ENCODE assay signal across 21 mouse cellular contexts in the genomic region with DNA sequence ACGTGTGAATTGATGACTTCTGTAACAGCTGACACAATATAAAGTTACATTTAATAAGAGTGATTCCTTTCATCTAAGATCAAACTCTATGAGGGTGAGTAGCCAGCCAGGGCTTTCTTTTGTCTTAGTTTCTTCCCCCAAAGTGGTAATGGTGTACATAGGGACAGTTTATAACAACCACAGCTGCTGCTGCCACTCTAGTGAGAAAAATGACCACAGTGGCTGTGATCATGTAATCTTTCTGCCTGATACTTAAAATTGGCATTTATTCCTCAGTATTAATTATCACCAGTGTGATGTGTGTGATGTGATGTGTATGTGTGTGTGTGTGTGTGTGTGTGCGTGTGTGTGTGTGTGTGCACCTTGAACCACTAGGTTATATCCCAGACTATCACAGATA. TPM values are rescaled to one million over a fixed set of nuclear protein-coding genes. Genes with fewer than 3 reads are reported as not detected.
A peak's percentile ranks its signal among the peaks of the same experiment; 100 is the strongest.
DNase-seq lines count a peak whose midpoint lies in the region; ATAC-seq and TF ChIP-seq lines count a peak whose summit lies in the region.
"Had no signal": no experiment of that assay in that cellular context is flagged by ENCODE, and none has a peak within 500 bp of the region (broad histone marks: within the 10 kb centered on the region; RNA-seq: fewer than 3 reads in every experiment).

No protein-coding gene starts in this region.

- H3K4me3 ChIP-seq in heart, embryonic 12.5 days = no peak overlapping the region
- no peak overlapping the region for H3K4me3 ChIP-seq in kidney, postnatal 0 days (replicated peaks; ENCODE audit: low read depth, low read length)
- peak overlapping the region; percentile 20; the same call in 1 of the 2 replicates for H3K4me3 ChIP-seq in intestine, embryonic 15.5 days (replicated peaks)
- H3K4me3 ChIP-seq in stomach, embryonic 16.5 days (replicated peaks; ENCODE audit: low read length) = peak overlapping the region; percentile 38
- H3K4me3 ChIP-seq: layer of hippocampus, adult 2 months had no signal

- DNase-seq in heart, postnatal 14 days = no peak
- no peak for DNase-seq in kidney, postnatal 0 days (ENCODE audit: low spot score)
- no peak for DNase-seq in kidney, adult 8-10 months
- DNase-seq in cerebellum, adult 11 months = no peak
- DNase-seq: adrenal gland, postnatal 36 days; cerebellum, postnatal 10 days; forebrain, postnatal 0 days; gastrocnemius, postnatal 36 days; kidney, adult 2 months; kidney, postnatal 25 days; lung, postnatal 36 days; midbrain, embryonic 14.5 days; right cerebral cortex, adult 18-20 months; right cerebral cortex, postnatal 4 days had no signal

- peak overlapping the region; percentile 55 for H3K4me2 ChIP-seq in heart, embryonic 12.5 days
- peak overlapping the region; percentile 41; the same call in 1 of the 2 replicates for H3K4me2 ChIP-seq in kidney, postnatal 0 days (ENCODE audit: low read length)
- peak overlapping the region; percentile 42 for H3K4me2 ChIP-seq in intestine, embryonic 15.5 days (replicated peaks)
- peak overlapping the region; percentile 45 for H3K4me2 ChIP-seq in stomach, embryonic 16.5 days (ENCODE audit: low read depth, low read length)

- intact Hi-C loops in heart, postnatal 14 days (cut with DNase I) = no loop called here

- peaks cover 27% of the 10 kb centered on the region for H3K4me1 ChIP-seq in heart, embryonic 12.5 days (replicated peaks)
- H3K4me1 ChIP-seq in kidney, postnatal 0 days (replicated peaks; ENCODE audit: insufficient read depth, low read length) = 0 out of 2 replicates have a peak, but pooled peaks cover 5% of the 10 kb centered on the region
- H3K4me1 ChIP-seq in intestine, embryonic 15.5 days (replicated peaks) = no peaks in the 10 kb centered on the region
- H3K4me1 ChIP-seq in stomach, embryonic 16.5 days (ENCODE audit: control insufficient read depth, insufficient read depth, low read length) = no peaks in the 10 kb centered on the region

- ATAC-seq in heart, embryonic 12.5 days (ENCODE audit: insufficient number of reproducible peaks, low FRiP score) = no peak
- ATAC-seq in kidney, postnatal 0 days (replicated peaks; ENCODE audit: low FRiP score, low read depth) = no peak
- no peak for ATAC-seq in intestine, embryonic 15.5 days
- no peak for ATAC-seq in stomach, embryonic 16.5 days (ENCODE audit: insufficient read depth, low FRiP score)
- no peak for ATAC-seq in CD4-positive, CD25-positive, alpha-beta regulatory T cell, adult 4 months
- ATAC-seq: forebrain, postnatal 0 days; hindbrain, postnatal 0 days had no signal

- 77% methylated on average over 2 of the region's 2 CpGs for WGBS in heart, embryonic 12.5 days
- WGBS in kidney, postnatal 0 days = 62% methylated on average over 2 of the region's 2 CpGs
- WGBS in intestine, embryonic 15.5 days = 69% methylated on average over 2 of the region's 2 CpGs
- WGBS in stomach, embryonic 16.5 days = 61% methylated on average over 2 of the region's 2 CpGs

- H3K27ac ChIP-seq in heart, embryonic 12.5 days (ENCODE audit: poor library complexity, severe bottlenecking) = no peak overlapping the region
- no peak overlapping the region for H3K27ac ChIP-seq in kidney, postnatal 0 days
- no peak overlapping the region for H3K27ac ChIP-seq in intestine, embryonic 15.5 days
- H3K27ac ChIP-seq in stomach, embryonic 16.5 days (ENCODE audit: low read length) = peak overlapping the region; percentile 69; the same call in 1 of the 2 replicates
- H3K27ac ChIP-seq: hindbrain, postnatal 0 days; layer of hippocampus, adult 2 months had no signal

- H3K27me3 ChIP-seq in heart, embryonic 12.5 days (replicated peaks) = peaks cover 22% of the 10 kb centered on the region
- no peaks in the 10 kb centered on the region for H3K27me3 ChIP-seq in kidney, postnatal 0 days (ENCODE audit: insufficient read depth, low read length)
- no peaks in the 10 kb centered on the region for H3K27me3 ChIP-seq in intestine, embryonic 15.5 days (replicated peaks)
- H3K27me3 ChIP-seq in stomach, embryonic 16.5 days (ENCODE audit: control insufficient read depth, insufficient read depth, low read length) = no peaks in the 10 kb centered on the region

- H3K36me3 ChIP-seq in heart, embryonic 12.5 days = peaks cover 24% of the 10 kb centered on the region
- no peaks in the 10 kb centered on the region for H3K36me3 ChIP-seq in kidney, postnatal 0 days (ENCODE audit: insufficient read depth, low read length)
- no peaks in the 10 kb centered on the region for H3K36me3 ChIP-seq in intestine, embryonic 15.5 days
- H3K36me3 ChIP-seq in stomach, embryonic 16.5 days (ENCODE audit: control insufficient read depth, insufficient read depth, low read length) = no peaks in the 10 kb centered on the region

- H3K9me3 ChIP-seq in heart, embryonic 12.5 days (replicated peaks) = no peaks in the 10 kb centered on the region
- H3K9me3 ChIP-seq in kidney, postnatal 0 days (replicated peaks; ENCODE audit: low read length) = no peaks in the 10 kb centered on the region
- H3K9me3 ChIP-seq in intestine, embryonic 15.5 days = no peaks in the 10 kb centered on the region
- H3K9me3 ChIP-seq in stomach, embryonic 16.5 days (replicated peaks; ENCODE audit: control insufficient read depth, low read length) = no peaks in the 10 kb centered on the region

- no peak overlapping the region for H3K9ac ChIP-seq in heart, embryonic 12.5 days
- no peak overlapping the region for H3K9ac ChIP-seq in kidney, postnatal 0 days (ENCODE audit: low read depth, low read length)
- H3K9ac ChIP-seq in intestine, embryonic 15.5 days = no peak overlapping the region; the same call in 1 of the 2 replicates
- H3K9ac ChIP-seq in stomach, embryonic 16.5 days (ENCODE audit: low read length) = 0 out of 2 replicates have a peak overlapping the region, but pooled peaks have one; percentile 62
- H3K9ac ChIP-seq: forebrain, postnatal 0 days had no signal

- no peak for TF ChIP-seq CTCF in kidney, postnatal 0 days (IDR thresholded peaks at IDR 0.05; ENCODE audit: low read depth)

RNA-seq across cellular contexts. Expression of a gene that starts 3.5 kb away (rescaled TPM):
- polyA plus RNA-seq in heart, embryonic 12.5 days (2016; fragmentation: Nextera tagmentation; extraction: Ambion mirVana) = 1,019 and 1,096 TPM in 2 replicates
- total RNA-seq in heart, postnatal 14 days (2021) = 100 to 1,000 TPM; 391 to 443 TPM
- polyA plus RNA-seq in kidney, postnatal 0 days (2015; fragmentation: Nextera tagmentation; extraction: Ambion mirVana) = 450 and 526 TPM in 2 replicates
- 1,375 and 1,410 TPM in 2 replicates for polyA plus RNA-seq in intestine, embryonic 15.5 days (2015; fragmentation: Nextera tagmentation; extraction: Ambion mirVana)
- polyA plus RNA-seq in stomach, embryonic 16.5 days (2015; fragmentation: Nextera tagmentation; extraction: Ambion mirVana) = 2,412 and 2,864 TPM in 2 replicates
- polyA plus RNA-seq in CD4-positive, CD25-positive, alpha-beta regulatory T cell, adult 4 months (2017; shearing (Covaris generic)) = under 1 TPM; 0.39 to 0.47 TPM
- total RNA-seq: megakaryocyte-erythroid progenitor cell, adult 5-6 weeks had no signal

RNA-seq across cellular contexts. Expression of a gene that starts 38.6 kb away (rescaled TPM):
- 2.2 and 2.4 TPM in 2 replicates for polyA plus RNA-seq in heart, embryonic 12.5 days (2016; fragmentation: Nextera tagmentation; extraction: Ambion mirVana)
- 10 to 100 TPM; 14.5 to 16.7 TPM for total RNA-seq in heart, postnatal 14 days (2021)
- polyA plus RNA-seq in kidney, postnatal 0 days (2015; fragmentation: Nextera tagmentation; extraction: Ambion mirVana) = 7.6 and 8.4 TPM in 2 replicates
- 3.9 and 4.9 TPM in 2 replicates for polyA plus RNA-seq in intestine, embryonic 15.5 days (2015; fragmentation: Nextera tagmentation; extraction: Ambion mirVana)
- 5.1 and 5.9 TPM in 2 replicates for polyA plus RNA-seq in stomach, embryonic 16.5 days (2015; fragmentation: Nextera tagmentation; extraction: Ambion mirVana)
- 100 to 1,000 TPM; 132 to 152 TPM for polyA plus RNA-seq in CD4-positive, CD25-positive, alpha-beta regulatory T cell, adult 4 months (2017; shearing (Covaris generic))

RNA-seq across cellular contexts. Expression of a gene that starts 59.9 kb away (rescaled TPM):
- polyA plus RNA-seq in heart, embryonic 12.5 days (2016; fragmentation: Nextera tagmentation; extraction: Ambion mirVana) = 5.2 and 6.9 TPM in 2 replicates
- total RNA-seq in heart, postnatal 14 days (2021) = 1 to 10 TPM; 4.6 to 4.9 TPM
- 4.9 and 6.7 TPM in 2 replicates for polyA plus RNA-seq in kidney, postnatal 0 days (2015; fragmentation: Nextera tagmentation; extraction: Ambion mirVana)
- polyA plus RNA-seq in intestine, embryonic 15.5 days (2015; fragmentation: Nextera tagmentation; extraction: Ambion mirVana) = 19.6 and 20.2 TPM in 2 replicates
- polyA plus RNA-seq in stomach, embryonic 16.5 days (2015; fragmentation: Nextera tagmentation; extraction: Ambion mirVana) = 12.5 and 13.2 TPM in 2 replicates
- polyA plus RNA-seq in CD4-positive, CD25-positive, alpha-beta regulatory T cell, adult 4 months (2017; shearing (Covaris generic)) = 100 to 1,000 TPM in 1 of 2 experiments, 10 to 100 TPM in 1; 87.6 to 100 TPM

Comparison
In these comparisons a context has a peak if more than half of its experiments do, and no peak if none do; other contexts are left out.
1. H3K4me3 ChIP-seq: peak in intestine, embryonic 15.5 days (single experiment) and stomach, embryonic 16.5 days (single experiment); none in heart, embryonic 12.5 days (single experiment) and kidney, postnatal 0 days (single experiment).
2. RNA of a gene that starts 3.5 kb away (polyA plus RNA-seq): 2,412 to 2,864 TPM in stomach, embryonic 16.5 days, 1,375 to 1,410 TPM in intestine, embryonic 15.5 days, 1,019 to 1,096 TPM in heart, embryonic 12.5 days and 450 to 526 TPM in kidney, postnatal 0 days; 0.39 to 0.47 TPM in CD4-positive, CD25-positive, alpha-beta regulatory T cell, adult 4 months; every median in the first group is over 100 times any median in the second.
3. RNA of a gene that starts 38.6 kb away (polyA plus RNA-seq): 132 to 152 TPM in CD4-positive, CD25-positive, alpha-beta regulatory T cell, adult 4 months; 7.6 to 8.4 TPM in kidney, postnatal 0 days, 5.1 to 5.9 TPM in stomach, embryonic 16.5 days, 3.9 to 4.9 TPM in intestine, embryonic 15.5 days and 2.2 to 2.4 TPM in heart, embryonic 12.5 days; every median in the first group is over 10 times any median in the second.
4. Peak in every context shown above with its lines, with median percentiles within 50 percentile points of each other: H3K4me2 ChIP-seq.